Mouse (Mus musculus) kidney, adult 2 months (tissue): ENCODE data around the gene Iqcn. TPM values are rescaled to one million over a fixed set of nuclear protein-coding genes. Genes with fewer than 3 reads are reported as not detected.

Experiments
- DNase-seq: peaks from one replicate; pipeline ENCODE4 v3.0.0; 2021
- H3K27ac ChIP-seq: fragments of 200-500 bp; 2 replicates; pipeline ENCODE4 v1.5.1; 2012; ENCODE audit warnings: low read depth, low read length, control low read depth, inconsistent platforms; ENCODE audit not compliant: insufficient read depth
- H3K27me3 ChIP-seq: fragments of 200-500 bp; replicated peaks from 2 replicates; pipeline ENCODE4 v1.6.1; 2012; ENCODE audit warnings: mild to moderate bottlenecking, moderate library complexity, low read length, inconsistent platforms; ENCODE audit not compliant: control insufficient read depth, insufficient read depth
- H3K36me3 ChIP-seq: fragments of 200-500 bp; 2 replicates; pipeline ENCODE4 v1.6.1; 2012; ENCODE audit warnings: mild to moderate bottlenecking, moderate library complexity, low read length, inconsistent platforms; ENCODE audit not compliant: control insufficient read depth, insufficient read depth
- H3K4me1 ChIP-seq: fragments of 200-500 bp; 2 replicates; pipeline ENCODE4 v1.6.1; 2011; ENCODE audit warnings: low read length; ENCODE audit not compliant: control insufficient read depth, insufficient read depth
- H3K4me3 ChIP-seq: fragments of 200-500 bp; 2 replicates; pipeline ENCODE4 v1.5.1; 2011; ENCODE audit warnings: mild to moderate bottlenecking, low read depth, low read length, control low read depth; ENCODE audit not compliant: insufficient read depth
- CTCF ChIP-seq: fragments of 200-500 bp; conservative IDR thresholded peaks from 2 replicates; pipeline ENCODE4 v1.5.1; 2011; ENCODE audit warnings: low read depth, mild to moderate bottlenecking, control low read depth, low read length, moderate library complexity, mixed read lengths; ENCODE audit not compliant: insufficient read depth, insufficient read length
- POLR2A ChIP-seq: fragments of 200-500 bp; IDR thresholded peaks from one replicate; pipeline ENCODE4 v1.6.1; 2011; ENCODE audit warnings: low read depth, low read length, control low read depth
- WGBS: fragments of 180-500 bp; shearing (Covaris S2); methylation state at CpG from one replicate; pipeline ENCODE4 v1.1.7; 2018; 5-methylcytosine and 5-hydroxymethylcytosine counted together
- polyA plus RNA-seq: library from polyadenylated mRNA; depleted of rRNA; stranded (reverse); fragments of >200 nt; gene quantifications from 2 replicates; pipeline ENCODE4 v1.2.3, GENCODE M21; 2012; rRNA removed

The Iqcn gene
- polyA plus RNA-seq, 1 experiment: 0.03 TPM

GRCm38 (mm10) chr8:70763354-70763753 is 60.1 kb downstream of the Iqcn start:
- Histone ChIP-seq H3K27ac (no peak overlapping the region), H3K27me3 (no peaks in the 10 kb centered on the region), H3K4me1 (peaks cover 25% of the 10 kb centered on the region), H3K36me3 (no peaks in the 10 kb centered on the region), H3K4me3 (no peak overlapping the region)
- peak; percentile 68 for DNase-seq
- TF ChIP-seq CTCF (peak; percentile 79), POLR2A (no peak)
- 6% methylated on average over 3 of the region's 3 CpGs for WGBS

GRCm38 (mm10) chr8:70764026-70764425 is 60.8 kb downstream of the Iqcn start:
- WGBS: 89% methylated on average over 8 of the region's 8 CpGs
- Histone ChIP-seq H3K4me3 (no peak overlapping the region), H3K36me3 (no peaks in the 10 kb centered on the region), H3K27ac (no peak overlapping the region), H3K4me1 (peaks cover 23% of the 10 kb centered on the region), H3K27me3 (no peaks in the 10 kb centered on the region)
- TF ChIP-seq POLR2A (no peak), CTCF (no peak)
- no peak for DNase-seq

GRCm38 (mm10) chr8:70764676-70765075 is 61.4 kb downstream of the Iqcn start:
- Histone ChIP-seq H3K4me3 (no peak overlapping the region), H3K4me1 (peaks cover 18% of the 10 kb centered on the region), H3K36me3 (no peaks in the 10 kb centered on the region), H3K27ac (no peak overlapping the region), H3K27me3 (no peaks in the 10 kb centered on the region)
- DNase-seq: peak; percentile 45
- TF ChIP-seq POLR2A: no peak
- WGBS: 84% methylated on average over 13 of the region's 13 CpGs

GRCm38 (mm10) chr8:70765329-70765728 is 62.1 kb downstream of the Iqcn start:
- WGBS: 70% methylated on average over 9 of the region's 9 CpGs
- Histone ChIP-seq H3K4me3 (no peak overlapping the region), H3K27ac (no peak overlapping the region), H3K36me3 (no peaks in the 10 kb centered on the region), H3K27me3 (no peaks in the 10 kb centered on the region), H3K4me1 (peaks cover 14% of the 10 kb centered on the region)
- no peak for TF ChIP-seq POLR2A
- TF ChIP-seq CTCF: no peak
- DNase-seq: no peak

DNA sequence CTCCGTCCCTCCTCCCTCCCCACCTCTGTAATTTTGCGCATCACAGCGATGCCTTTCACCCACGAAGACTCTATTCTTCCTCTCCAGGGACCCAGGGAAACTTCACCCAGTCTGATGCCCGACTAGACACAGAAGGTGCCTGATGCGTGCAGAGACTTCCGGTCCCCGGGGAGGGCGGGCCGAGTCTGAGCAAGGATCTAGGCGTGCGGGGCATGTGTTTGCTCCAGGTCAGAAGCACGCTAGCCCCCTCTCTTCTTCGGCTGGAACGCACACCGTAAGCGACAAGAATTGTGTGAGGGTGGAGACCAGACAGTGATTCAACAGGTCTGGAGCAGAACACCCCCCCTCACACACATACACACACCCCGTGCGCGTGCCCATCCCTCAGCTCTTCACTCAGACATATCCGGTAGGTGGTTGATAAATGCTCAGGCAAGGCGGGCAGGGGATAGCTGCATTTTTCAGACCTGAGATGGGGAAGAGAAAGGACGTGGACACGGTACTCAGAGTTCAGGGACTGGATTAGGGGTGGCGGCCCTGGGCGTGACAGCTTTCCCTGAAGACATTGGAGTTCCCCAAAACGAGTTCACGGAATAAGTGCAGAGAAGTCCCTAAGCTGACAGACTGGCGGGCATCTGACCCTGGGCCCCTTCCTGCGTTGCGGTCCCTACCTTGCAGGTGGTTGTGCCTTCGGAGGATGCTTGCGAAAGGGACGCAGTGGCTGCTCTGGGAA is 62.7 kb downstream of the Iqcn start:
- DNase-seq: peak; percentile 52
- TF ChIP-seq CTCF (no peak), POLR2A (no peak)
- Histone ChIP-seq H3K4me3 (peak overlapping the region; percentile 51), H3K4me1 (peaks cover 14% of the 10 kb centered on the region), H3K36me3 (no peaks in the 10 kb centered on the region), H3K27me3 (no peaks in the 10 kb centered on the region), H3K27ac (no peak overlapping the region; the same call in 1 of the 2 replicates)
- WGBS: 3% methylated on average over 34 of the region's 34 CpGs

DNA sequence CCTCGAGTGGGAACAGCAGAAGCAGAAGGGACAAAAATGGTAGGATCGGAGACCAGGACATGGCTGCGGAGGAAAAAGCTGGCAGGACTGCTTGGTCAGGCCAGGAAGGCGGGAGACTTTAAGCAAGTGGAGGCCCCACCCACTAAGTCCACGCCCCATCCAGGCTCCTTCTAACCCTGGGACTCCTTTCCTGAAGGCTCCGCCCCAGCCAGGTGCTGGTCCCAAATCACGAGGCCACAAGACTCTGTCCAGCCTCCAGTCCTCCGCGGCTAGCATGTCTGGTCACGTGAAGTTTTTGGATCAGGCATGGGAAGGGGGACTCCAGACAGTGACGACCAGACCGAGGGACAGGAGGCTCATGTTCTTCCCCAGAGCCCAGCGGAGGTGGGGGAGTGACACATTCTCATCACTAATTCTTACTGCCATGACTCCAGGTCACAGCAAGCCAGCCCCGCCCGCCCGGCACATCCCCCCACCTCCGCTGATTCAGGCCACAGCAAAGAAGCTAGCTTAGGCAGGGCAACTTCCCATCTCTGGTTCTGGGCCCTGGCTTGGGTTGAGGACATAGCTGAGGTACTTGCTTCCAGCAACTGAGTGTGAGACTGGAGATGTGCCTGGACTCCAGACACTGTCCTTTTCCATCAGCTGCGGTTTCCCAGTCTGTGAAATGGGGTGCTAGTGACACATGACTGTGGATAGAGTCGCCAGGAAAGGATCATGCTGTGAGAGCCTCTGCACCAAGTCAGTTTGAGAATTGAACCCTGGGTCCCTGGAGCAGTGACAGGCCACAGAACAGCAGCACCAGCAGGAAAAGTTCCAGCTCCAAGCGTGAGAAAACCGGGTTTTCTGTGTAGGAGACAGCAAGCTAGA is 63.5 kb downstream of the Iqcn start:
- TF ChIP-seq CTCF (no peak), POLR2A (peak; percentile 97)
- peak overlapping the region; percentile 54 for H3K27ac ChIP-seq
- WGBS: 11% methylated on average over 21 of the region's 21 CpGs

More for the DNA sequence above, 63.5 kb downstream of the Iqcn start:
- peaks cover 11% of the 10 kb centered on the region for H3K4me1 ChIP-seq
- peaks cover under 1% of the 10 kb centered on the region; the same call in 1 of the 2 replicates for H3K36me3 ChIP-seq
- no peaks in the 10 kb centered on the region for H3K27me3 ChIP-seq
- H3K4me3 ChIP-seq: peak overlapping the region; percentile 51
- peak; percentile 95 for DNase-seq

Other genes with a start within 250 kb of the Iqcn start
- gene Klhl26, start 226.5 kb upstream of the Iqcn start, polyA plus RNA-seq: 20.2 and 29.7 TPM in 2 replicates
- gene Tmem59l, start 216.1 kb upstream of the Iqcn start, polyA plus RNA-seq: 0.20 and 0.44 TPM in 2 replicates
- gene Crlf1, start 210.3 kb upstream of the Iqcn start, polyA plus RNA-seq: 2.6 TPM in 2 replicates
- gene Rex1bd, start 196.7 kb upstream of the Iqcn start, polyA plus RNA-seq: 161 and 177 TPM in 2 replicates
- gene Uba52, start 192.7 kb upstream of the Iqcn start, polyA plus RNA-seq: 620 and 835 TPM in 2 replicates
- gene Fkbp8, start 175.7 kb upstream of the Iqcn start, polyA plus RNA-seq: 320 and 410 TPM in 2 replicates
- gene Kxd1, start 175.5 kb upstream of the Iqcn start, polyA plus RNA-seq: 151 TPM in 2 replicates
- 16.4 and 18.1 TPM in 2 replicates for gene Ell, start 164.0 kb upstream of the Iqcn start, polyA plus RNA-seq
- gene Isyna1, start 109.1 kb upstream of the Iqcn start, polyA plus RNA-seq: 127 and 159 TPM in 2 replicates
- 84.9 and 123 TPM in 2 replicates for gene Ssbp4, start 94.6 kb upstream of the Iqcn start, polyA plus RNA-seq
- 3.2 and 3.5 TPM in 2 replicates for gene Lrrc25, start 87.3 kb upstream of the Iqcn start, polyA plus RNA-seq
- 11.2 and 17.8 TPM in 2 replicates for gene Gdf15, start 71.0 kb upstream of the Iqcn start, polyA plus RNA-seq
- gene Pgpep1, start 43.1 kb upstream of the Iqcn start, polyA plus RNA-seq: 296 TPM in 2 replicates
- 106 and 120 TPM in 2 replicates for gene Lsm4, start 30.2 kb upstream of the Iqcn start, polyA plus RNA-seq
- 158 and 201 TPM in 2 replicates for gene Jund, start 4.5 kb upstream of the Iqcn start, polyA plus RNA-seq
- gene Gm3336, start 15.1 kb downstream of the Iqcn start, polyA plus RNA-seq: 0.61 and 0.99 TPM in 2 replicates
- 81.6 and 113 TPM in 2 replicates for gene Pde4c, start 20.3 kb downstream of the Iqcn start, polyA plus RNA-seq
- 29.7 and 31.1 TPM in 2 replicates for gene Rab3a, start 51.2 kb downstream of the Iqcn start, polyA plus RNA-seq
- 73.4 and 96.3 TPM in 2 replicates for gene Mpv17l2, start 57.5 kb downstream of the Iqcn start, polyA plus RNA-seq
- 60.5 and 94.7 TPM in 2 replicates for gene Pik3r2, start 73.3 kb downstream of the Iqcn start, polyA plus RNA-seq
- 25.3 and 27.4 TPM in 2 replicates for gene Mast3, start 101.6 kb downstream of the Iqcn start, polyA plus RNA-seq
- 0.42 and 0.48 TPM in 2 replicates for gene Il12rb1, start 105.0 kb downstream of the Iqcn start, polyA plus RNA-seq
- gene Arrdc2, start 136.3 kb downstream of the Iqcn start, polyA plus RNA-seq: 19.8 and 26.2 TPM in 2 replicates
- gene Kcnn1, start 159.8 kb downstream of the Iqcn start, polyA plus RNA-seq: 9.4 and 11.0 TPM in 2 replicates
- gene Ccdc124, start 170.5 kb downstream of the Iqcn start, polyA plus RNA-seq: 48.9 and 49.2 TPM in 2 replicates
- 0.19 and 0.31 TPM in 2 replicates for gene Slc5a5, start 189.3 kb downstream of the Iqcn start, polyA plus RNA-seq
- 3,589 and 3,709 TPM in 2 replicates for gene Rpl18a, start 194.0 kb downstream of the Iqcn start, polyA plus RNA-seq
- gene Map1s, start 202.5 kb downstream of the Iqcn start, polyA plus RNA-seq: 18.4 and 24.4 TPM in 2 replicates